Mouse (Mus musculus): Measurements from ENCODE around the gene Trappc3.
A peak's percentile ranks its signal among the peaks of the same experiment; 100 is the strongest.

The Trappc3 gene

DNA sequence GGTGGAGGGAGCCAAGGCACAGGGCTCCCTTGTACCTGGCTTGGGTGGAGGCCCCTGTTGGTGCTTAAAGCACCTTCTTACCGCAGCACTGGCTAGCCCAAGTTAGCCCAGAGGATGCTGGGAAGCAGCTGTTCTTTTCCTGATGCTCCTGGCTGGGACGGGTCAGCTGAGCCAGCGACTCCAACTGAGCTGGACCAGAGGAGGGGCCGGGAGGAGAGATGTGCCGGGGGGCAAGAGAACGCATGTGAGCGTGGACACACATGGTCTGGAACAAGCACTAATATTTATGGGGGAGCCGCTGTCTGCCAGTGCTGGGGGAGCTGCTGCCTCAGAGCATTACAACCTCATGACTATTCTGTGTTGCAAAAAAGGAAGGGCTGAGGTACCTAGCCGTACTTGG lies 16.8 kb downstream of the Trappc3 start:
- no peak for DNase-seq (ENCODE audit: low read depth)

DNA sequence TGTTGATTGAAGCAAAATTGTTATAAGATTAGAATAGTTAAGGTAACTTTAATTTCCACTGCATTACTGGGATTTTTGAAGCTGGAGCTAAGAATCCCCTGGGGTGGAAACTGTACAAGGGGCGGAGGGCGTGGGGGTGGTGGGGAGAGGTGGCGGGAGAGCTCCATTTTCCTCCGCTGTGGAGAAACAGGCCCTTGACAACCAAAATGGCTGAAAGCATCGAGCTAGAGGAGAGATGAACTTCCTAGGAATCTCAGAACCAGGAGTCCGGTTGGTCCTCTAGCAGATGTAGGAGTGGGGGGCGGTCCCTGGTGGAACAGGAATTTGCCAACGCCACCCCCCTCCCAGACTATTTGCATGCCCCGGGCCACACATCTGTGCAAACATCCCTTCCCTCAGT lies 19.6 kb downstream of the Trappc3 start:
- DNase-seq (ENCODE audit: low read depth), result no peak

DNA sequence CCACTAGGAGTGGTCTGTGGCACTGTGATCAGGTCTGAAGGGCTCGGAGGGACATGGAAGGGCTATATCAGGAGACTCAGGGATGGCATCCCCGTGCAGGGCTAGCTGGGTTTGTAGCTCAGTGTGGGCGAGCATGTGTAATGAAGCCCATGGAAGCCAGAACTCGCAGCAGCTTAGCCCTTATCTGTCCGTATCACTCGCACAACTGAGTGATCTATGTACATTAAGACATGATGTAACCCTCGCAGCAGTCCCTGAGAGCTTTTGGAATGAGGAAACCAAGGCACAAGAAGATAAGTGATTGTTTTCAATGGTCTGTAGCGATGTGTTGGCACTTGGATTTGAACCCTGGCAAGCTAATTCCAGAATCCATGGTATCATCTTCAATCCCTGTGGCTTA lies 21.5 kb downstream of the Trappc3 start:
- no peak for DNase-seq (ENCODE audit: low read depth)

DNA sequence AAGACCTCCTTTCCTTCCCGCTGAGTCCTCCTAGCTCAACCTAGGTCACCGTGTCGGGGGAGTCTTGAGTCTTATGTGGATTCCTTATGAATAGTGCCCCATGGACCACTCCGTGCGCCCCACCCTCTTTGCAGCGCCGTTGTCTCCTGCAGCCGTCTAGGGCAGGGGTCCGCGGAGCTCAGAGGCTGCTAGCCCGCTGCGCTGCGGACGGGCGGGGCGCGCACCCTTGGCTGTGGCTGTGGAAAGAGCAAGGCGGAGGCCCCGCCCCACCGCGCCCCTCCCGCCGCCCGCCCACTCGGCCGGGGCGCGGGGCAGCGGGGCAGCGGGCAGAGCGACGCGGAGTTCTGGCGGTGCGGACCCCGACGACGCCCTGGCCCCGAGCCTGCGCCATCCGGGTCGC lies 24.4 kb downstream of the Trappc3 start, which contains the start of gene Col8a2:
Col8a2 (plus strand) TSS at position 302 of the 400 bp plus-strand sequence.
- DNase-seq (ENCODE audit: low read depth), result no peak

DNA sequence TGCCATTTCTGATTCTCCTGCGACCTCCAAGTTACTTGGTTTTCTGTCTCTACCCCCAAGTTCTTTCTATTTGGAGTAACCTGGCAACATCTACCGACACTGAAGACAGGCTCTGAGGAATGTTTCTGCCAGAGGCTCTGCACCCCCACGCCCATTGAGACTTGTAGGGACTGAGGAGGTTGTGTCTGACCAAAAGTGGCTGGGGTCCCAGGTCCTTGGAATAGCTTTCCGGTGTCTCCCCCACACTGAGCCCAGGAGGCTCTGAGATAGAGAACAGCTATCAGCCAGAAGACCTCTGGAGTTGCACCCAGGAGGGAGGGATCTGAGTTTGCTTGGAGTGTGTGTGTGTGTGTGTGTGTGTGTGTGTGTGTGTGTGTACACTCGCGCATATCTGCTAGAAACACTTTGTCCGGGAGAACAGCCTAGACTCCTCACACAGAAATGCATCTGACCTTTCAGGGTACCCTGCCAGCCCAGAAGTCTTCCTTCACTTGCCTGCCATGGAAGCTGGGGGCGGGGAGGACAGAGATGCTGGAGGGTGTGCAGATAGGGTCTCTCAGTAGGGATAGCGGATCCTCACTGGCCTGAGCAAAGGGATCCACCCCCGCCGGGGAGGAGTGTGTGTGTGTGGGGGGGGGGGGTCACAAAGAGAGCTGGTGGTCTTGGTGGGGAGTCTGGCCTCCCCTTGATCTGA lies 25.3 kb downstream of the Trappc3 start:
- DNase-seq (ENCODE audit: low read depth), result no peak

DNA sequence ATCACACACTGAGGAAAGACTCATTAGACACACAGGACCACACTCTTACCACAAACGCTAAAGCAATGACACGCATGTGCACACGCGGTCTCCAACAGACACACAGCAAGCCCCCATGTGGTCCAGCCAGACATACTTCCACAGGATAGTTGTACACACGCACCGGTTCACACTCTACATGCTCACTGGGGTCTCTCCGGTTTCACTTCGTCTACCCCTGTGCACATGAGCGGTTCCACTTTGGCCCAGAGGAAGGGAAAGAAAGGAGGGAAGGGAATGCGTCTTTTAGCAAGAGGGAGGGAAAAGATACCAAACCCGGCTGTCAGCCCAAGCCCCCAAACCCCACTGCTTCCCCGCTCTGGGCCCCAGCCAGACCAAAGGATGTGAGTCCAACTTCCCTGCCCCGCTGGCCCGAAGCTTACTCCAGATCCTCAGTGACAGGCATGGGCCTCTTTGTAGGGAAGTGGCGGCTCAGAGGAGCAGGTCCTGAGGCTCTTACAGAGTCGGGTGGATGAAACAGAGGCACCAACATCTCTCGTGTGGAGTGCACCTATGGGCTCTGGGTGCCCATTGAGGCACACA lies 26.1 kb downstream of the Trappc3 start:
- DNase-seq (ENCODE audit: low read depth), result no peak

DNA sequence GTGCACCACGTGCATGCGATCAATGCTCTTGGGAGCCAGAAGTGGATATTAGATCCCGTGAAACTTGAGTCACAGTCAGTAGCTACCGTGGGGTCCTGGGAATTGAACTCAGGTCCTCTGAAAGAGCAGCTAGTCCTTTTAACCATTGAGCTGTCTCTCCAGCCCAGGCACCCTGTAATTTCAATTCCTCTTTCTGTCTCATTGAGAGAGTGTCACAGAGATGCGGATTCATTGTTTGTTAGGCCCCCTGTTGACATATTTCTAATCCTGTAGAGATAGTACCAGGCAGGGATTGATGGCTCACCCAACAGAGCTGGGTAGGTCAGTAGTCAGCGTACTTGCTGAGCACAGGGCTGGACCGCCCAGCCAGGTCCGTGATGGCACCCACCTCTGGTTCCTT lies 28.2 kb downstream of the Trappc3 start:
- no peak for DNase-seq (ENCODE audit: low read depth)

DNA sequence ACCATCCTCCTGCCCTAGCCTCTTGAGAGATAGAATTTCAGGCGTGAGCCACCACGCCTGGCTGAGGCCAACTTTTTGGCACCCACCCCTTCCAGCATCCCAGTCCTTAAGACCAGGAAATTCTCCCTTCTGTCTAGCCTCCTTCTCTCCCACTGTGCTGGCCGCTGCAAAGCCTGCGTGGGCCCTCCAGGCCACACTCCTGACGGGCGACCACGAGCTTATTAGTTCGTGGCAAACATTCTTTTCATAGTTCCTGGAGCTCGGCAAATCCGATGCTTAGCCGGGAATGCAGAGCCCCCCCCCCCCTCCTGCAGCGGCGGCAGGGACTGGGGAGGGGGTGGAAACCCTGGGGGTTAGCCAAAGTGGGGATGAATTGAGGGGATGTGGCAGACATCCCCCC lies 29.1 kb downstream of the Trappc3 start:
- no peak for DNase-seq (ENCODE audit: low read depth)

DNA sequence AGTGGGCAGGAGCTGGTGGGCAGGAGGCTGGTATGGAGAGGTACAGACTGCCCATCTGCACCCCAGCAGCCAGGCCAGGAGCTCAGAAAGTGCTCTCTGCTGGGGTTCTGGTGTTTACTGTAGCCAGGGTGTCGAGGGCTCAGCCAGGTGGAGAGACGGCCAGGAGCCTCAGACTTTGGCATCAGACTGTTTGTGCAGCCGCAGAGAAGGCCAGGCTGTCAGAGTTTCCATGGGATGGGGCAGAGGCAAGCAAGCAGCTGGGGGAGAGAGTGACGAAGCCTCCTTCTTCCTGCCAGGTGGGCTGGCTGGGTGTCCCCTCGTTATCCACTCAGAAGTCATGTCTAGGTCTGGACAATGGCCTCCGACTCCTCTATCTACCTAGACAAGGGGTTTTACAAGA lies 33.0 kb downstream of the Trappc3 start:
- no peak for DNase-seq (ENCODE audit: low read depth)

DNA sequence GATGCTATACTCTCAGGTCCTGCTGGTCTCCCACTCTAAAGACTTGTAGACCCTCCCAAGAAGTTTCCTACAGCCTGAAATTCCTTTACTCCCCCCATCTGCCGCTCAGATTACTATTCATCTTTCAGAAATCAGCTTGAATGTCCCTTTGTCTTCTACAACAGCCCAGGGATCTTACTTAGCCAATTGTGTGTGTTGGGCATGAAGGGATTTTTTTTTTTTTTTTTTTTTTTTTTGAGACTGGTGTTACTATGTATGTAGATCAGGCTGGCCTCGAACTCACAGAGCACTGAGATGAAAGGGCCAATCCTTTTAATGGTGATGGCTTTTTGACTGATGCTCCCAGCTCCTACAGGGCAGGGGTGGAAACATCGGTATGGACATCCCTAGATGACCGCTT lies 33.8 kb downstream of the Trappc3 start:
- no peak for DNase-seq (ENCODE audit: low read depth)

DNA sequence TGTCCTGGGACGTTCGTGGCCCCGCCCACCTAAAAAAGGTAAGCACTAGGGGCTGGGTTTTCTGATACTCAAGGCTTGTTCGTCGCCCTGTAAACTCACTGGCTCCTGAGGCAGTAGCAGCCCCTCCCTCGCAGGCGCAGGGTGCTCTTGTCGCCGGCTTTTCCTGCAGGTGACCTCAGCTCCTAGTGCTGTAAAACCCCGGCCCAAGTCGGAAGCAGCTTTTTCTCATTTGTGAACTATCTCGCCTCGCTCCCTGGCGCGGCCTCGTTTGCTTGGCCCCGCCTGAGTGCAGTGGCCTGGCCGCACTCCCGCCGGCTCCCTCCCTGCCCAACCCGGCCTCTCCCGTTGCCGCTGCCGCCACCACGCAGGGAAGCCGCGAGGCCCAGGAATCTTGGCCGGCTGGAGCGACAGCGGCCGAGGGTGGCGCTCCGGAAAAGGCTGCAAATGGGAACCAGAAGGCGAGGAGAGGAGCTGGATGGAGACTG lies 34.5 kb downstream of the Trappc3 start:
- DNase-seq (ENCODE audit: low read depth), result no peak

DNA sequence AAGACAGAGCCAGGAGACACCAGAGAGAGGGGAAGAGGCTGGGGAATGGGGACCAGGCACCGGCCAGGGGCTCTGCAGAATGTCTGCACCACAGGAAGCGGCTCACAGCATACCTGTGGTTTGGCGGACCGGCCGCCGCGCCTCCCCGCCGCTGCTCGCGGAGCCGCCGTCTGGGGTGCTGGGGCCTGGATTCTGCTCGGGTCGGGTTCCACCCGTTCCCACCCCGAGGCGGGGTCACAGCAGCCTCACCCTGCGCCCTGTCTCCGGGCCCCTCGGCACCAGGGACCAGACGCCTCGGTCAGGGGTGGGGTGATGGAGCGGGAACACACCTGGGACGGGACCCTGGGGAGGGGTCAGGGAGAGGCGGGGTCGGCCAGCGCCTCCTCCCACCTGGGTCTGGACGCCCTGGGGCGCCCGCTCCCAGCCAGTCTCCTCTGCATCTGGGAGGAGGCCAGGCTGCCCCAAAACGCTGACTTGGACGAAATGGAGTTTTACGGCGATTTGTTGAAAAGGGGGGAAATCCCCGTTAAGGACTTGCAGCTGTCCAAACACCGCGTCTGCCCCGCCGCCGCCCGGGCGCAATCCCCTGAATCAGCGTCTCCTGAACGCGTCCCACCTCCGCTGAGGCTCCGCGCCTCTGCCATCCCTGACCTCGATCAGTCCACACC lies 38.9 kb downstream of the Trappc3 start:
- DNase-seq (ENCODE audit: low read depth), result no peak

DNA sequence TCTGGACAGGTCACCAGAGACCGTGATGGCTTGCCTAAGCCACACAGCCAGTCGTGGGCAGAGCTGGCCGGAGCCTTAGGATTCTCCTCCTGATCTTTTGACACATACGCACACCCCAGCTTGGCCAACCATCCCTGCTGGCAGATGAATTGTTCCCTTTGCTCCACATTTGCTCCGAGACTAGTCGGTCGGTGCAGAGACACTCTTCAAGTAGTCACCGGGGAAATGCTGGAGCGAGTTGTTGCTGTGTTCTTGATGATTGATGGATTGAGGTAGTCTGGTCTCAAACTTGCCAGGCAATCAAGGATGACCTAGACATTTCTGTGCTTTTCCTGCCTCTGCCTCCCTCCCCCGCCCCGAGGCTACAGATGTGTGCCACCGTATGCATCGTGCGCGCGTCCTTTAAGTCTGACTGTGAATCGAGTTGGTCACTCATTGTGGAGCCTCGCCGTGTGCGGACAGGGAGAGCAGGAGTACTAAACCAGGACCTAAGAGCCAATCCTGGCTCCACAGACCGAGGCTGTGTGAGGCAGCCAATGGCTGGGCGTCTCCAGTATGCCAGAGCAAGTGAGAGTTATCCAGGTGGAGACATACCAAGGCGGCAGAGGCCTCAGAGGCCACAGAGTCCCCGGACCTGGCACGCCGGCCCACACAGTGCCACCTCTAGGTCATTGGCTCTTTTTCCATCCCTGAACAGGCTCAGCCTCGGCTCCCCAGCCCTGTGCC lies 39.6 kb downstream of the Trappc3 start:
- no peak for DNase-seq (ENCODE audit: low read depth)

DNA sequence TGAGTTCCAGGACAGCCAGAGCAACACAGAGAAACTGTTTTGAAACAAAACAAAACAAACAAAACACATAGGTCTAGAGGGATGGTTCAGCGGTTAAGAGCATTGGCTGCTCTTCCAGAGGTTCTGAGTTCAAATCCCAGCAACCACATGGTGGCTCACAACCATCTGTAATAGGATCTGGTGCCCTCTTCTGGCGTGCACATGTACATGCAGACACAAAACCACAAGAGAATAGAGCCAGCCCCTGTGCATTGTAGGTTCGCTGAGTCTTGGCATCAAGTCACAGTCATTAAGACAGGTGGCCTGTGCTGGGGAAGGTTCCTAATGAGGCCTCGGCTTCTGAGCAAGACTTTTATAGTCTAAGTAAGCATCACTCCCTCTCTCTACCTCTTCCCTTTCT lies 41.8 kb downstream of the Trappc3 start:
- DNase-seq (ENCODE audit: low read depth), result no peak

DNA sequence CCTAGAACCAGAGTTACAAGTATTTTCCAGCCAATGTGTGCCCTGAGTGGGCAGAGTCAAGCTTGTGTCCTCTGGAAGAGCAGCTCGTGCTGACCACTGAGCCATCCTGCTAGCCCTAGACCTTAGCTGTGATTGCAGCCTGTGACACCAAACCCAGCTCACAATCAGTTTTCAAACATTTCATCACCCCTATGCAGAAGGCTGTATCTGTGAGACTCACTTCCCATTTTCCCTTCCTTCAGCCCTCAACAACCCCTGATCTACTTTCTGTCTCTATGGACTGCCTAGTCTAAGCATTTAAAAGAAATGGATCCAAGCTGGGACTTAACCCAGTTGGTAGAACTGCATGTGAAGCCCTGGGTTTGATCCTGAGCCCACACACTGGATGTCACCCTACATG lies 43.3 kb downstream of the Trappc3 start:
- DNase-seq (ENCODE audit: low read depth), result no peak

DNA sequence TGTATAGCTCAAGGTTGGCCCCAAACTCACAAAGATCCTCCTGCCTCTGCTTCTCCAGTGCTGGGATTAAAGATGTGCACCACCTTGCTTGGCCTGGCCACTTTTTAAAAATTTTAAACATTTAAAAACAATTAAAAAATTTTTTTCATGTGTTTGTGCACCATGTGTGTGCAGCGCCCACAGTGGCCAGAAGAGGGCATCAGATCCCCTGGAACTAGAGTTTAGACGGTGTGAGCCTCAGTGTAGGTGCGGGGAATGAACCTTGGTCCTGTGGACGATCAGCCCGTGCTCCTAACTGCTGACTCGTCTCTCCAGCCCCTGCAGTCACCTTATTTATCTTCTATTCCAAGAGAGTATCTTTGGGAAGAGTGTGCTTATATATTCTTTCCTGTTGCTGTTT lies 43.9 kb downstream of the Trappc3 start:
- no peak for DNase-seq (ENCODE audit: low read depth)

DNA sequence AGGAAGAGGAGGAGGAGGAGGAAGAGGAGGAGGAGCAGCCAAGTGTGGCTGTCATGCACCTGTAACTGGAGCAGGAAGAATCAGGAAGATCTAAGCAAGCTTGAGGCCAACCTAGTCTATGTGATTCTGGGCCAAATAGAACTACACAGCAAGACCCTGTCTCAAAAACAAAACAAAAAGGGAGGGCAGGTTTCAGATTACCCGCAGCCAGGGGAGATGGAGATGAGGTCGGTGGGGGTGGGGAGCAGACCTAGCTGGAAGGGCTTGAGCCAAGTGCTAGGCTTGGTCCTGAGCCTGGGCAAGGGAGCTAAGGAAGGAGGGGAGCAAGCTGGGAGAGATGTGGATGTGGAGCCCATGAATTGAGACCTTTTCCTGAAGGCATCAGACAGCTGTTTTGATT lies 44.7 kb downstream of the Trappc3 start:
- DNase-seq (ENCODE audit: low read depth), result no peak

DNA sequence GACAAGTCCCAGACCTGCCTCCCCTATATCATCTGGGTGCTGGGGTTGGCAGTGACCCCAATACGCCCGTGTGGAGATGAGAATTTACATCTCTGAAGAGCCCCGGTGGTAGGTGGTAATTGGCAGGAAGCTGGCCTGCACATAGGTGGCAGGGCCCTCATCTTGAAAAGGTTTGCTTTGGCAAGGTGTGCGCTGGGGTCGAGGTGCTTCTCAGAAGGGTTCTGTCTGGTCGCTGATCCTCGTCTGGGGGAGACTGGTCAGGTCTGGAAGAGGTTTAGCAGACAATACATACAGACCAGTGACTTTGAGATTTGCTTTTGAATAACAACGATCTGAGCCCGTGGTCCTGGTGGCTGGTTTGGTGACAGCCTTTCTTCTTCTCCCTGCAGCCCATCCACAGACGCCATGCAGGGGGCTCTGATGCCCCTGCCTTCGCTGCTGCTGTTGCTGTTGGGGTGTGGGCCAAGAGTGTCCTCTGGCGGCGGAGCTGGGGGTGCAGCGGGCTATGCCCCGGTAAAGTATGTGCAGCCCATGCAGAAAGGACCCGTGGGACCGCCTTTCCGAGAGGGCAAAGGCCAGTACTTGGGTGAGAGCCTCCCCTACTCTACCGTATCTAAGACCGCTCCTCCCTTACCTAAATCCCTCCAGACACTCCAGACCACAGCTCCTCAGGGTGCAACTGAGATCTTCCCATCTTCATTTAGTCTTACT lies 47.2 kb downstream of the Trappc3 start:
- no peak for DNase-seq (ENCODE audit: low read depth)

DNA sequence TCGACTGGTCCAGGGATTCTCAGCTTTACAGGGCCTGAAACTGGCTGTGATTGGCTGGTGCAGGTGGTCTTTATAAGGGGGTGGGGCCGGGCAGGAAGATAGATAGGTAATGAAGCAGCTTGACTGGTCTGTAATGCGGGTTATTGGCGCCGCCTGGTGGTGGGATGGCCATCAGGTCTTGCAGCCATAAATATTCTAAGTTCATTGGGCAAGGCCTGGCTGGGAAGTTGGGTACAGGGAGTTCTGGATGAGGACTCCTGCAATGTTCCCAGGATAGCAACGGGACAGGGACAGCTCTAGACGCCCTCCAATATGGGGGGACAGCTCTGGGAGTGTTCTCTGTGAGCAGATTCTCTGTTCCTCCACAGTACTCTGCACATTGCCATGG lies 47.8 kb downstream of the Trappc3 start:
- DNase-seq (ENCODE audit: low read depth), result peak; percentile 69

DNA sequence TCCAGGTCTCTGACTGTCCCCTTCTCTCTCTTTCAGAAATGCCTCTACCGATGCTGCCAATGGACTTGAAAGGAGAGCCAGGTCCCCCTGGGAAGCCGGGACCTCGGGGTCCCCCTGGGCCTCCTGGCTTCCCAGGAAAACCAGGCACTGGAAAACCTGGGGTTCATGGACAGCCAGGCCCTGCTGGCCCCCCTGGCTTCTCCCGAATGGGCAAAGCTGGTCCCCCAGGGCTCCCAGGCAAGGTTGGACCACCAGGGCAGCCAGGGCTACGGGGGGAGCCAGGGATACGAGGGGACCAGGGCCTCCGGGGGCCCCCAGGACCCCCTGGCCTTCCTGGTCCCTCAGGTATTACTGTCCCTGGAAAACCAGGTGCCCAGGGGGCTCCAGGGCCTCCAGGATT lies 48.2 kb downstream of the Trappc3 start:
- no peak for DNase-seq (ENCODE audit: low read depth)

DNA sequence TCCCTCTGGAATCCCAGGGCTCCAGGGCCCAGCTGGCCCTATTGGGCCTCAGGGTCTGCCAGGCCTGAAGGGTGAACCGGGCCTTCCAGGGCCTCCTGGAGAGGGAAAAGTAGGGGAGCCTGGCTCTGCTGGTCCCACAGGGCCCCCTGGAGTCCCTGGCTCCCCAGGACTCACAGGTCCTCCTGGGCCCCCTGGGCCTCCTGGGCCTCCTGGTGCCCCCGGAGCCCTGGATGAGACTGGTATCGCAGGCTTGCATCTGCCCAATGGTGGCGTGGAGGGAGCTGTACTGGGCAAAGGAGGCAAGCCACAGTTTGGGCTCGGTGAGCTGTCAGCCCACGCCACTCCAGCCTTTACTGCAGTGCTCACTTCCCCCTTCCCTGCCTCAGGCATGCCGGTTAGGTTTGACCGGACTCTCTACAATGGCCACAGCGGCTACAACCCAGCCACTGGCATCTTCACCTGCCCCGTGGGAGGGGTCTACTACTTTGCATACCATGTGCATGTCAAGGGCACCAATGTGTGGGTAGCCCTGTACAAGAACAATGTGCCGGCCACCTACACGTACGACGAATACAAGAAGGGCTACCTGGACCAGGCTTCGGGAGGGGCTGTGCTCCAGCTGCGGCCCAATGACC lies 49.6 kb downstream of the Trappc3 start:
- no peak for DNase-seq (ENCODE audit: low read depth)

DNA sequence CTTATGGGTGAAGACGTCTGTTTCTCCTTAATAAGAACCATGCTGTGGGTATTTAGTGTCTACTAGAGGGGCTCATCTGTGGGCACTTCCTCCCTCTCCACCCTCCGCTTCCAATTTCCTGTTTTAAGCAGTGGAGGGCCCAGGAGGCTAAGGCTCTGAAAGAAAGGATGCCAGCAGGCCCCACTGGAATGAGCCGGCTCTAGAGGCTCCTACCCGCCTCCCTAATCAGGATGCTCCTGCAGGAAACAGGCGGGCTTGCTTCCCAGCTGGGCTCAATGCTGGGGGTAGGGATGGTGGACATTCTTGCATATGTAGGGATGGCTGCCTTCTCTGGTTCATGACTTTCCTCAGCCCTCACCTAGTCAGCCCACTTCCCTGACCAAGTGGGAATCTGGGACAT lies 51.1 kb downstream of the Trappc3 start:
- DNase-seq (ENCODE audit: low read depth), result no peak

Data from c-Kit-positive CD71-positive TER-119-negative erythroid progenitor cells, embryonic 14.5 days (primary cell).